Mouse (Mus musculus) limb, embryonic 12.5 days (tissue): Measurements from ENCODE around the gene 4931409K22Rik. TPM values are rescaled to one million over a fixed set of nuclear protein-coding genes. Genes with fewer than 3 reads are reported as not detected.
A peak's percentile ranks its signal among the peaks of the same experiment; 100 is the strongest.

Experiments
- ATAC-seq: fragments of 200-750 bp; cut with Nextera tagmentation; 2 replicates; pipeline ENCODE4 v1.8.0; 2017; ENCODE audit warnings: low read depth, moderate TSS enrichment; ENCODE audit not compliant: insufficient number of reproducible peaks, insufficient read depth, low FRiP score, low TSS enrichment
- H3K27ac ChIP-seq: fragments of 300-500 bp; sonication (generic); 2 replicates; pipeline ENCODE4 v1.5.1; 2016; ENCODE audit warnings: mild to moderate bottlenecking, moderate library complexity
- H3K27me3 ChIP-seq: fragments of 300-500 bp; sonication (generic); 2 replicates; pipeline ENCODE4 v1.6.1; 2016; ENCODE audit warnings: mild to moderate bottlenecking, moderate library complexity
- H3K36me3 ChIP-seq: fragments of 300-500 bp; sonication (generic); 2 replicates; pipeline ENCODE4 v1.6.1; 2016; ENCODE audit warnings: mild to moderate bottlenecking, moderate library complexity
- H3K4me1 ChIP-seq: fragments of 300-500 bp; sonication (generic); replicated peaks from 2 replicates; pipeline ENCODE4 v1.6.1; 2016
- H3K4me2 ChIP-seq: fragments of 300-500 bp; sonication (generic); 2 replicates; pipeline ENCODE4 v1.6.1; 2016; ENCODE audit warnings: mild to moderate bottlenecking, moderate library complexity
- H3K4me3 ChIP-seq: fragments of 300-500 bp; sonication (generic); replicated peaks from 2 replicates; pipeline ENCODE4 v1.5.1; 2016; ENCODE audit warnings: mild to moderate bottlenecking
- H3K9ac ChIP-seq: fragments of 300-500 bp; sonication (generic); replicated peaks from 2 replicates; pipeline ENCODE4 v1.6.1; 2016; ENCODE audit warnings: mild to moderate bottlenecking, moderate library complexity
- H3K9me3 ChIP-seq: fragments of 300-500 bp; sonication (generic); 2 replicates; pipeline ENCODE4 v1.6.1; 2016; ENCODE audit warnings: mild to moderate bottlenecking, moderate library complexity
- WGBS: fragments of 180-500 bp; shearing (Covaris S2); methylation state at CpG from one replicate; pipeline ENCODE4 v1.1.7; 2016; 5-methylcytosine and 5-hydroxymethylcytosine counted together
- polyA plus RNA-seq: library from polyadenylated mRNA; unstranded; fragments of >200 nt; fragmentation: Nextera tagmentation; extraction: Ambion mirVana; gene quantifications from 2 replicates; pipeline ENCODE4 v1.2.1, GENCODE M21; 2016

Gene 4931409K22Rik
- polyA plus RNA-seq, 1 experiment from 2014 or later, result 0.19 TPM

DNA sequence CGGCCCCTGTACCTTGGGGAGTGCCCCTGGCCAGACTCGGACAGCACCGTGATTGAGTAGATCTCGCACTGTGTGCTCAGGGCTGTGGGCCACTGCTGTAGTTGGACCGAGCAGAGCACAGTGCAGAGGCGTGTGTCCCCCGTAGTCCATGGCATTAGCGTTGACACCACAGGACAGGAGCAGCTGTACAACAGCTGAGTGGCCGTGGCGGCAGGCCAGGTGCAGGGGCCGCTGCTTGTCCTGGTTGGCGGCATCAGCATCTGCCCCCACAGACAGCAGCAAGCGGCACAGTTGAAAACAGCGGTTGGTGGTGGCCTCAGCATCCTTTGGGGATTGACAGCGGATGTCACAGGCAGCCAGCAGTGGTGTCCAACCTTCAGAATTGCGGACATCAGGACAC is 19.0 kb downstream of the 4931409K22Rik start:
- no peak for ATAC-seq

DNA sequence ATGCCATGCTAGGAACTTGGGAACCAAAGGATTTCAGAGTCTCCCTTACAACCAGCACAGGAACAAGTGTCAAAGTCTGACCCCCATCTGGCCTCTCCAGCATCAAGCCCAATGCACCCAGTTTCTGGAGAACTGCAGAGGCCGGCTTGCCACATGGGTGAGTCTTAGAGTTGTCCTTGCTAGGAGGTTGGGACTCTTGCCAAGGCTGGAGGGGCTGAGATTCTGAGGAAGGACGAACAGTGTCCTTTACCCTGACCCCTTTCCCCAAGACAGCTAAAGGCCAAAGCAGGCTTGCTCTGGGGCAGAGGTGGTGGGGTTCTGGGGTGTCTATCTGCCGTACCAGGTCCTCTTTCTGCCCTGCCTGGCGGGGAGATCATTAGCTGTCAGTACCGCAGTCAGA is 20.1 kb downstream of the 4931409K22Rik start:
- Histone ChIP-seq H3K4me1 (peaks cover 30% of the 10 kb centered on the region), H3K4me3 (no peak overlapping the region), H3K4me2 (no peak overlapping the region), H3K27me3 (peaks cover 56% of the 10 kb centered on the region), H3K9ac (no peak overlapping the region), H3K36me3 (no peaks in the 10 kb centered on the region), H3K9me3 (no peaks in the 10 kb centered on the region), H3K27ac (no peak overlapping the region)
- 72% methylated on average over 5 of the region's 5 CpGs for WGBS
- no peak for ATAC-seq

More for the DNA sequence above, 19.0 kb downstream of the 4931409K22Rik start:
- WGBS, result 65% methylated on average over 16 of the region's 16 CpGs
- Histone ChIP-seq H3K4me2 (no peak overlapping the region), H3K4me1 (peaks cover 31% of the 10 kb centered on the region), H3K9ac (no peak overlapping the region), H3K36me3 (no peaks in the 10 kb centered on the region), H3K4me3 (no peak overlapping the region), H3K27me3 (peaks cover 46% of the 10 kb centered on the region), H3K9me3 (no peaks in the 10 kb centered on the region), H3K27ac (no peak overlapping the region)

DNA sequence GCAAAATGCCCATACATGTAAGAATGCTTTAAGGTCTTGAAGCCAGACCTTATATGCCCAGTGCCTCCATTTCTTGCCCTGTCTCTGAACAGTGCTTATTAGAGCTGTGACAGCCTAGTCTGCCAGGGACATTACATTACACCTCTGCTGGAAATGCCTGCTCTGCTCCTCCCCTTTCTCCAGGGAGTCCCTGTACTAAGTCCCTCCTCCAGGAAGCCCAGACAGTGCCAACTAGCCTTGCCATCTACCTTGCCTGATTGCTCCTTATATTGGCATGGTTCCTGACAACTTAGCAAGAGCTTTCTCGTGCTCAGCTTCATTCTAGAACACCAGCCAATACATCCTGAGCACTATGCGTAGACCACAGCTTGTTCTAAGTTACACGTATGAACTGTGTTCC is 20.9 kb downstream of the 4931409K22Rik start:
- Histone ChIP-seq H3K9ac (no peak overlapping the region), H3K4me2 (no peak overlapping the region), H3K9me3 (no peaks in the 10 kb centered on the region), H3K27me3 (peaks cover 63% of the 10 kb centered on the region), H3K4me3 (no peak overlapping the region), H3K36me3 (no peaks in the 10 kb centered on the region), H3K27ac (no peak overlapping the region), H3K4me1 (peaks cover 22% of the 10 kb centered on the region)
- 87% methylated on average over 3 of the region's 3 CpGs for WGBS
- no peak for ATAC-seq

DNA sequence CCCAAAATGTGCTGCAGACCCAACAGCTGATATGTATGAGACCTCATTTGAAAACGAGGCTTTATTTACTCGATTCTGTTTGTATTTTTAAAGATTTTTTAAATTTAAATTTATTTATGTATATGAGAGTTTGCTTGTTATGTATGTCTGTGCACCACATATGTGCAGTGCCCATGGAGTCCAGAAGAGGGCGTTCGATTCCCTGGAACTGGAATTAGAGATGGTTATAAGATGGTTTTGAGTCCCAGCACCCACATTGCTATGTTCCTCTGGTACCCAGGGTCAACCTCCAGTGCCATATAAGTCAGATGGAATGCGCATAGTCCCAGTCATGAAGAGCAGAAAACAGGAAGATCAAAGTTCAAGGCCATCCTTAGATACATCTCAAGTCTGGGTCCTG is 22.3 kb downstream of the 4931409K22Rik start:
- Histone ChIP-seq H3K9ac (no peak overlapping the region), H3K27ac (no peak overlapping the region), H3K4me3 (no peak overlapping the region), H3K36me3 (no peaks in the 10 kb centered on the region), H3K9me3 (no peaks in the 10 kb centered on the region), H3K27me3 (peaks cover 72% of the 10 kb centered on the region), H3K4me2 (no peak overlapping the region), H3K4me1 (peaks cover 8% of the 10 kb centered on the region; the same call in 1 of the 2 replicates)
- no peak for ATAC-seq
- WGBS, result 55% methylated on average over 5 of the region's 5 CpGs

DNA sequence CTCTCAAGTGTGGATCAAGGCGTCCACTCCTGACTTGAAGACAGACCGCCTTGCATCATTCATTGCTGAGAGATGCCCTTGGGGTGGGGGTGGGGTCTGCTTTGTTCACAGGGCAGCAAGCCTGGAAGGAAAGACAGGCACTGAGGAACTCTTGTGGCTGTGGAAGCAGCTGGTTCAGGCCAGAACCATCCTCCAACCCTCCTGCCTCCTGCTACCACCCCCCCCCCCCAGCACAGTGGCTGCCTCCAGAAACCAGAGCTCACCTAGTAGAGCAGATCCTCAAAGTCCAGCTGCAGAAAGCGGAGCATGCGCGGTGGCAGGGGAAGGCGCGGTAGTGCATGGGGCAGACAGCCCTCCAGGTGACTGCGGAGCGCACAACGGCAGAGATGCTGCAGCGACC is 23.2 kb downstream of the 4931409K22Rik start:
- Histone ChIP-seq H3K4me1 (peaks cover 4% of the 10 kb centered on the region; the same call in 1 of the 2 replicates), H3K4me3 (no peak overlapping the region), H3K4me2 (no peak overlapping the region), H3K36me3 (no peaks in the 10 kb centered on the region), H3K9me3 (no peaks in the 10 kb centered on the region), H3K27ac (no peak overlapping the region), H3K9ac (no peak overlapping the region), H3K27me3 (peaks cover 80% of the 10 kb centered on the region)
- no peak for ATAC-seq
- 41% methylated on average over 11 of the region's 11 CpGs for WGBS

DNA sequence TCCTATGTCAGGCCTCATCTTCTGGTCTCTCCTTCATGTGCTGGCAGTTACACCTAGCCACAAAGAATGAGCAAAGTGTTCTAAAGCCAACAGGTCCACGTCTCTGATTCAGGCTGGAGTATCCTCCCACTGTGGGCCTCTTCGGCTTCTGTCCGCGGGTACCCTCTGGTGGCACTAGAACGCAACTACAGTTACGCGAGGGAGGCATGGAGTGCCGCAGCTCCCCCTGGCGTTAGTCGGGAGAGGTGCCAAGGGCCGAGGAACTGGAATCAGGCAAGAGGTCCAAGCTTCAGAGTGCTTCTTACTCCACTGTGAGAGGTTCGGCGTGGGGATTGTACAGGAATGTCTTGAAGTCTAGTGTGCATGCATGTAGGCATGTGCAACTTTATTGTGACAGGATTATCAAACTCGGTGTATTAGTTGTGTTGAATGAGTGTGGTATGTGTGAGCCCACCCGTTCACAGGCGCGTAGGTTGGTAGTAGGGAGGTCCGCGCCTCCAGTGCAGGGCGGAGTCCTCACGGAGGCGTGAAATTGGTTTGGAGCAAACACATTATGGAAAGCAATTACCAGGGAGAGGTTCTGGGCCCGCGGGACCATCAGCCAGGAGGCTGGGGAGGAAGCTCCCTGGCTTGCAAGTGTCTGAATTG is 26.4 kb downstream of the 4931409K22Rik start:
- H3K9ac ChIP-seq, result no peak overlapping the region
- peaks cover 85% of the 10 kb centered on the region for H3K27me3 ChIP-seq
- 14% methylated on average over 24 of the region's 24 CpGs for WGBS
- ATAC-seq, result peak; percentile 35
- no peak overlapping the region for H3K27ac ChIP-seq
- H3K4me2 ChIP-seq, result no peak overlapping the region
- H3K4me3 ChIP-seq, result no peak overlapping the region
- no peaks in the 10 kb centered on the region for H3K9me3 ChIP-seq
- H3K4me1 ChIP-seq, result peaks cover 15% of the 10 kb centered on the region
- no peaks in the 10 kb centered on the region for H3K36me3 ChIP-seq

DNA sequence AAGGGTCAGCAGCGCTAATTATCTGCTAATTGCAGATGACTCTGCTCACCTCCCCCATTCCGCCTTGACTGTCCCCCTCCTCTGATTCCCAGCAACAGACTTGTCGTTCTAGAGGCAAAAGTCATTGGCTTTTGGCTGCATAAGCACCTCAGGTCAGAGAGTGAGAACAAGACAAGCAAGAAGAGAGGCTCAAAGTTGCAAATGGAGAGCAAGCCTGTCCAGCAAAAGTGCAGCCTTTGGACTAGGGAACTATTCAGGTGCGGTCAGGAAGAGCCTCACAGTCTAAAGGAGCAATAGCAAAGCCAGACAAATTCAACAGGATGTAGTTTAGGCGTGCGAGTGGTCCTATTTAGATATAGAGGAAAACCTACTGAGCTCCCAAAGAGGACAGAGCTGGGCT is 28.8 kb downstream of the 4931409K22Rik start:
- WGBS, result 13% methylated on average over 6 of the region's 6 CpGs
- no peak overlapping the region for H3K4me3 ChIP-seq
- H3K27ac ChIP-seq, result no peak overlapping the region
- H3K9me3 ChIP-seq, result no peaks in the 10 kb centered on the region
- peaks cover 98% of the 10 kb centered on the region for H3K27me3 ChIP-seq
- H3K9ac ChIP-seq, result no peak overlapping the region
- no peak overlapping the region for H3K4me2 ChIP-seq
- ATAC-seq, result no peak
- H3K4me1 ChIP-seq, result peaks cover 19% of the 10 kb centered on the region
- no peaks in the 10 kb centered on the region for H3K36me3 ChIP-seq

DNA sequence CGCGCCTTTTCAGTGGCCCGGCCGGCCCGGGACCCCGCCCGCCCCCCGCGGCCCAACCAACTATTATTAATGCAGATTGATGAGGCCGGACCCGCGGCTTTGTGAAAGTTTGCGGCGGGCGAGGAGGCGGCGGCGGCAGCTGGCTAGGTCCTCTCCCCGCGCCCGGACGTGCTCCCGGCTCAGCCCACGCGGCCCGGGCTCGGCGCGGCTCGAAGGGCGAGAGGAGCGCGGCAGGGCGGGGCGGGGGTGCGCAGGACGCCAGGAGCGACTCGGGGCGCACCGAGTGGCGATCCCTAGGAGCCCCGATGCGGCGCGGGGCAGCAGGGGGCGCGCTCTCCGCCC is 29.7 kb downstream of the 4931409K22Rik start, which contains the start of gene Gbx1:
Gene Gbx1, minus strand, starts transcription at position 314 of the 342 bp plus-strand sequence.
- H3K4me3 ChIP-seq, result peak within 1 kb of the TSS; percentile 43
- peaks cover 19% of the 10 kb centered on the region for H3K4me1 ChIP-seq
- no peak within 1 kb of the TSS for H3K27ac ChIP-seq
- H3K9me3 ChIP-seq, result no peaks in the 10 kb centered on the region
- peak within 1 kb of the TSS; percentile 69 for H3K4me2 ChIP-seq
- WGBS, result under 1% methylated on average over 37 of the region's 49 CpGs
- H3K27me3 ChIP-seq, result peaks cover 98% of the 10 kb centered on the region
- no peak for ATAC-seq
- H3K36me3 ChIP-seq, result no peaks in the 10 kb centered on the region
- no peak within 1 kb of the TSS; the same call in 1 of the 2 replicates for H3K9ac ChIP-seq

DNA sequence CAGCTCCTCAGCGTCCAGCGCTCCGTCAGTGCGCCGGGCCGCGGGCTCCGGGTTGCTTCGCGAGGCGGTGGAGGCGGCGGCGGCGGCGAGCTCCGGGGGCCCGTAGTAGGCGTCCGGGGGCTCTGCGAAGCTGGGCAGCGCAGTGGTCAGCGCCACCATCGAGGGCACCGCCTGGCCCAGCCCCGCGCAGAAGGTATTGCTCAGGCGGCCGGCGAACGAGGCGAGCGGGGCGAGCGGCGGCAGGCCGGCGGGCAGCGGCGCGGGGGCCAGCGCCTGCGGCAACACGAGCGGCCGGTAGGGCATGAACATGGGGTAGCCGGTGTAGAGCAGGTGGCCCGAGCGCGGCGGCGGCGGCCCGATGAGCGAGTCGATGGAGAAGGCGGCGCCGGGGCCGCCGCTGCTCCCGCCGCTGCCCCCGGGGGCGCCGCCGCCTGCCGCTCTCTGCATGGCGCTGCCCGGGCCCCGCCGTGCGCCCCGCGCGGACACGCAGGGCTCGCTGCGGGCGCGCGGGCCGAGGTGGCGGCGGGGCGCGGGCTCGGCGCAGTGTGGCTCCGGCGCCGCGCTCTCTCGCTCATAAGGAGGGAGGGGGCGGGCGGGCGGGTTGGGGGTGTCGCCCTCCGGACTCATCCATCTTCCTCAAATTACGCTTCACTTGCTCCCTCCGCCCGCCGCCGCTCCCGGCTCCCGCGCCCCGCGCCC is 30.3 kb downstream of the 4931409K22Rik start:
- H3K9me3 ChIP-seq, result no peaks in the 10 kb centered on the region
- no peak overlapping the region for H3K27ac ChIP-seq
- peak overlapping the region; percentile 69 for H3K4me2 ChIP-seq
- no peak overlapping the region; the same call in 1 of the 2 replicates for H3K9ac ChIP-seq
- peaks cover 98% of the 10 kb centered on the region for H3K27me3 ChIP-seq
- H3K36me3 ChIP-seq, result no peaks in the 10 kb centered on the region
- peaks cover 19% of the 10 kb centered on the region for H3K4me1 ChIP-seq
- ATAC-seq, result no peak
- under 1% methylated on average over 83 of the region's 109 CpGs for WGBS
- peak overlapping the region; percentile 43 for H3K4me3 ChIP-seq

DNA sequence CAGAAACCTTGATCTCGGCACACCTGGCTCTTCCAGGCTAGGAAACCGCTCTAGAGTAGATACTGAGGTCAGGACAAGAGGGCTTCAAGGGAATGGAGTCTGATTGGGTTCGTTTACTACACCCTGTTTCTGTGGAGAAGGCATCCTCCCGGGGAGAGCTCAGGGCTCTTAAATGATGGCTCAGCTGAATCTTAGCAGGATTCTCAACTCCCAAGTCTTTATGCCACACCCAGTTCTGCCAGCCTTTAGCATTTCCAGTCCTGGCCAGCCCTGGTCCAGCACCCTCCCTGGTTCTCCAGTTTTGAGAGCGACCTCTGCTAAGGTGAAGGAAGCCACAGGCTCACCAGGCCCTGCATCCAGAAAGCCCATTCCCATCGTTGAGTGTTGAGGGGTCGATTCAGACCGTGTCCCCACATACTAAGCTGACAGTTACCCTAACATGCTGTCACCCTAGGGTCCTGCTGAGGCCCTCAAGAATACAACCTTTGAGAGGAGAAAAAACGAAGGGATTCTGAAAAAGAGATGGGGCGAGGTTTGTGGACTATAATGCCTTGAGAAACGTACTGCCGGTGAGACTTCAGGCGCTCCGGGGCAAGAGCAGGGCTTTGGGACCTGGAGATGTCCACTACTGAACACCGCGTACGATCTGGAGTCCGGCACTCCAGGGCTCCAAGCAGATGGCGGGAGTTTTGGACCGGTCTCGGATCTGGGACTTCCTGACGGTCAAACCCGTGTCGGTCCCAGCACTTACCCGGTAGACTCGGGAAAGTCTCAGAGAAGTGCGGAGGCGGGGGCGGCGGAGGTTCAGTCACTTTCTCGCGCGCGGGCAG is 31.0 kb downstream of the 4931409K22Rik start:
- Histone ChIP-seq H3K9ac (no peak overlapping the region), H3K4me1 (peaks cover 19% of the 10 kb centered on the region), H3K4me3 (peak overlapping the region; percentile 43), H3K27ac (no peak overlapping the region), H3K9me3 (no peaks in the 10 kb centered on the region), H3K4me2 (peak overlapping the region; percentile 69), H3K27me3 (peaks cover 96% of the 10 kb centered on the region), H3K36me3 (no peaks in the 10 kb centered on the region)
- no peak for ATAC-seq
- 3% methylated on average over 34 of the region's 34 CpGs for WGBS

DNA sequence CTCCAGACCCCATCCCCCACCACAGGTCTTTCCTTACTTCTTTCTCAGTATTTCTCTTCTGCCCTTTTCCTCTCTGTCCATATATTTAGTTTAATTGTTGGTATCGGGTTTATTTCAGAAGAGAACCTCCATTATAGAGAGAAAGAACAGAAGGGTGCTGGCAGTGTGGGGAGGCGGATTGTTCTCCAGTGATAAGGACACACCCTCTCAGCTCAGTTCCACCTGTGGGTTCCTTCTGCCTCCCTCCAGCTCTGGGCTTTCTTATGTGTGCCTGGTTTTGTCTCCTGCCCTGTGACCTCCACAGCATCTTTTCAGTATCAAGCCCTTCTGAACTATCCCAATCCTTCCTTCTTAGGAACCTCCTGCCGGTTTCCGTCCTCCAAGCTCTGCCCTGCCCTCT is 32.1 kb downstream of the 4931409K22Rik start:
- peaks cover 19% of the 10 kb centered on the region for H3K4me1 ChIP-seq
- H3K27me3 ChIP-seq, result peaks cover 97% of the 10 kb centered on the region
- H3K9ac ChIP-seq, result no peak overlapping the region
- no peak overlapping the region for H3K27ac ChIP-seq
- no peak overlapping the region for H3K4me3 ChIP-seq
- H3K36me3 ChIP-seq, result no peaks in the 10 kb centered on the region
- no peak for ATAC-seq
- no peak overlapping the region for H3K4me2 ChIP-seq
- WGBS, result 14% methylated on average over 4 of the region's 4 CpGs
- H3K9me3 ChIP-seq, result no peaks in the 10 kb centered on the region
